In genomic region chr4:132676771-132677539, GRCm38 (mm10) we compare ENCODE assay signal across 8 mouse cellular contexts. TPM values are rescaled to one million over a fixed set of nuclear protein-coding genes. Genes with fewer than 3 reads are reported as not detected.
DNase-seq lines count a peak whose midpoint lies in the region; ATAC-seq and TF ChIP-seq lines count a peak whose summit lies in the region.

No protein-coding gene starts in this region.

- H3K4me1 ChIP-seq in embryonic facial prominence, embryonic 11.5 days (ENCODE audit: control insufficient read depth, insufficient read depth, low read length), result no peaks in the 10 kb centered on the region
- H3K4me1 ChIP-seq in embryonic facial prominence, embryonic 10.5 days, result no peaks in the 10 kb centered on the region
- H3K4me1 ChIP-seq in forebrain, embryonic 13.5 days, result no peaks in the 10 kb centered on the region

- no peaks in the 10 kb centered on the region for H3K9me3 ChIP-seq in embryonic facial prominence, embryonic 11.5 days (replicated peaks; ENCODE audit: control insufficient read depth, low read length)
- H3K9me3 ChIP-seq in embryonic facial prominence, embryonic 10.5 days, result no peaks in the 10 kb centered on the region
- H3K9me3 ChIP-seq in forebrain, embryonic 13.5 days (replicated peaks), result no peaks in the 10 kb centered on the region

- H3K9ac ChIP-seq in embryonic facial prominence, embryonic 11.5 days (replicated peaks; ENCODE audit: low read length), result no peak overlapping the region
- no peak overlapping the region for H3K9ac ChIP-seq in forebrain, embryonic 13.5 days

- no peak overlapping the region for H3K4me2 ChIP-seq in embryonic facial prominence, embryonic 11.5 days (ENCODE audit: low read depth, low read length)
- H3K4me2 ChIP-seq in forebrain, embryonic 13.5 days, result no peak overlapping the region

- 84% methylated on average over 7 of the region's 7 CpGs for WGBS in embryonic facial prominence, embryonic 11.5 days
- 85% methylated on average over 7 of the region's 7 CpGs for WGBS in embryonic facial prominence, embryonic 10.5 days
- WGBS in forebrain, embryonic 13.5 days, result 85% methylated on average over 7 of the region's 7 CpGs

- TF ChIP-seq CTCF in layer of hippocampus, adult 2 months (conservative IDR thresholded peaks at IDR 0.05), result peak; percentile 84

- no peaks in the 10 kb centered on the region for H3K27me3 ChIP-seq in embryonic facial prominence, embryonic 11.5 days (ENCODE audit: control insufficient read depth, insufficient read depth, low read length)
- no peaks in the 10 kb centered on the region for H3K27me3 ChIP-seq in embryonic facial prominence, embryonic 10.5 days (replicated peaks; ENCODE audit: low read depth, poor library complexity, severe bottlenecking)
- no peaks in the 10 kb centered on the region for H3K27me3 ChIP-seq in forebrain, embryonic 13.5 days

- peak; percentile 12 for DNase-seq in embryonic facial prominence, embryonic 11.5 days (ENCODE audit: low spot score)
- DNase-seq in embryonic facial prominence, embryonic 10.5 days (ENCODE audit: low spot score), result no peak
- peak; percentile 32 for DNase-seq in right cerebral cortex, adult 18-20 months
- no peak for DNase-seq in right cerebral cortex, postnatal 25 days
- peak; percentile 33 for DNase-seq in c-Kit-positive CD71-positive TER-119-positive erythroid progenitor cells, embryonic 14.5 days (ENCODE audit: low spot score)
- peak; percentile 29 to 41 for DNase-seq in layer of hippocampus, adult 2 months (ENCODE audit: low spot score in 2 of 2)
- DNase-seq in retina, postnatal 1 day, result peak; percentile 23

- no peaks in the 10 kb centered on the region; the same call in 1 of the 2 replicates for H3K36me3 ChIP-seq in embryonic facial prominence, embryonic 11.5 days (replicated peaks; ENCODE audit: control insufficient read depth, insufficient read depth, low read depth, low read length)
- H3K36me3 ChIP-seq in embryonic facial prominence, embryonic 10.5 days (replicated peaks), result peaks cover 85% of the 10 kb centered on the region
- H3K36me3 ChIP-seq in forebrain, embryonic 13.5 days (ENCODE audit: poor library complexity, severe bottlenecking), result peaks cover 62% of the 10 kb centered on the region

- H3K27ac ChIP-seq in embryonic facial prominence, embryonic 11.5 days (replicated peaks; ENCODE audit: low read depth, low read length), result no peak overlapping the region
- H3K27ac ChIP-seq in embryonic facial prominence, embryonic 10.5 days (replicated peaks), result no peak overlapping the region
- H3K27ac ChIP-seq in layer of hippocampus, adult 2 months, result no peak overlapping the region
- no peak overlapping the region for H3K27ac ChIP-seq in forebrain, embryonic 13.5 days

- no peak overlapping the region for H3K4me3 ChIP-seq in embryonic facial prominence, embryonic 11.5 days (ENCODE audit: low read depth, low read length)
- H3K4me3 ChIP-seq in embryonic facial prominence, embryonic 10.5 days, result no peak overlapping the region
- H3K4me3 ChIP-seq in layer of hippocampus, adult 2 months, result no peak overlapping the region
- H3K4me3 ChIP-seq in forebrain, embryonic 13.5 days, result no peak overlapping the region

- ATAC-seq in embryonic facial prominence, embryonic 11.5 days (replicated peaks; ENCODE audit: insufficient number of reproducible peaks, low FRiP score, low TSS enrichment, low read depth), result no peak
- ATAC-seq in forebrain, embryonic 13.5 days, result no peak

RNA-seq across cellular contexts. Expression of gene Eya3, which starts 38.2 kb away (rescaled TPM):
- polyA plus RNA-seq in embryonic facial prominence, embryonic 11.5 days (2014; fragmentation: Nextera tagmentation; extraction: Ambion mirVana), result 37.1 and 41.0 TPM in 2 replicates
- 36.2 and 39.9 TPM in 2 replicates for polyA plus RNA-seq in embryonic facial prominence, embryonic 10.5 days (2016; fragmentation: Nextera tagmentation; extraction: Ambion mirVana)
- total RNA-seq in layer of hippocampus, adult 2 months (2021), result 10 to 100 TPM; 24.2 to 28.2 TPM
- 24.1 and 25.3 TPM in 2 replicates for polyA plus RNA-seq in forebrain, embryonic 13.5 days (2015; fragmentation: Nextera tagmentation; extraction: Ambion mirVana)

RNA-seq across cellular contexts. Expression of gene Xkr8, which starts 55.4 kb away (rescaled TPM):
- 6.1 and 7.2 TPM in 2 replicates for polyA plus RNA-seq in embryonic facial prominence, embryonic 11.5 days (2014; fragmentation: Nextera tagmentation; extraction: Ambion mirVana)
- polyA plus RNA-seq in embryonic facial prominence, embryonic 10.5 days (2016; fragmentation: Nextera tagmentation; extraction: Ambion mirVana), result 5.1 and 5.7 TPM in 2 replicates
- total RNA-seq in layer of hippocampus, adult 2 months (2021), result 1 to 10 TPM; 3.1 to 3.6 TPM
- 3.2 and 3.3 TPM in 2 replicates for polyA plus RNA-seq in forebrain, embryonic 13.5 days (2015; fragmentation: Nextera tagmentation; extraction: Ambion mirVana)

Comparison
In these comparisons a context has a peak if more than half of its experiments do, and no peak if none do; other contexts are left out.
1. DNase-seq: peak in embryonic facial prominence, embryonic 11.5 days (single experiment), right cerebral cortex, adult 18-20 months (single experiment), c-Kit-positive CD71-positive TER-119-positive erythroid progenitor cells, embryonic 14.5 days (single experiment), layer of hippocampus, adult 2 months (2 of 2) and retina, postnatal 1 day (single experiment); none in embryonic facial prominence, embryonic 10.5 days (single experiment) and right cerebral cortex, postnatal 25 days (single experiment).